Mouse (Mus musculus): Measurements from ENCODE around the gene Sulf2.

- TF ChIP-seq CTCF (IDR thresholded peaks at IDR 0.05; ENCODE audit: extremely low read depth, insufficient read depth, insufficient read length, insufficient replicate concordance) (no peak), POLR2A (IDR thresholded peaks at IDR 0.05; ENCODE audit: low read depth, low read length) (no peak)
These were observed 24.7 kb upstream of the Sulf2 start for GRCm38 (mm10) chr2:166180136-166180649.

Data from spleen, adult 2 months (tissue).